32 mouse cellular contexts compared by ENCODE assay signal in the genomic region with DNA sequence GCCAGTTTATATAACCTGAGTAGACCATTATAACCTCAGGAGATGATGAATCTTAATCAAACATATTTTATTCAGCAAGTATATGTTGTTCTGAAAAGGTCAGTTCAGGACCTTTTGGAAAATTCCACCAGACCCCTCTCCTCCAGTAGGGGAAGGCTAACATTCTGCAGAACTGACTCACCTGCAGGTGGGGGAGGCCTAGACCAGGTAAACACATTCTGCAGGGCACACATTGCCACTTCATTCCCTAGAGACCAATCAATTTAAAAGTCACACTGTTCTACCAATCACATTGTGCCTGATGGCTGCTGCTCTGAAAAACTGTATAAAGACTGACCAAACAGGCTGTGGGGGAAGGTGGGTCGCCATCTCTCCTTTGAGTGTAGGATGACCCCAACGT.
"Had no signal": no experiment of that assay in that cellular context is flagged by ENCODE, and none has a peak within 500 bp of the region (broad histone marks: within the 10 kb centered on the region; RNA-seq: fewer than 3 reads in every experiment).

No protein-coding gene starts in this region.

- H3K9ac ChIP-seq: limb, embryonic 12.5 days; limb, embryonic 13.5 days; limb, embryonic 15.5 days; liver, embryonic 12.5 days; liver, embryonic 13.5 days; liver, embryonic 14.5 days; liver, embryonic 15.5 days; liver, postnatal 0 days; lung, embryonic 14.5 days; lung, embryonic 15.5 days; midbrain, embryonic 12.5 days; midbrain, embryonic 13.5 days; midbrain, embryonic 15.5 days had no signal

- H3K4me3 ChIP-seq: left cerebral cortex, adult 2 months; limb, embryonic 10.5 days; limb, embryonic 12.5 days; limb, embryonic 13.5 days; limb, embryonic 15.5 days; liver, embryonic 12.5 days; liver, embryonic 13.5 days; liver, embryonic 15.5 days; lung, embryonic 15.5 days; megakaryocyte, embryonic 14.5 days; midbrain, embryonic 10.5 days; midbrain, embryonic 12.5 days; midbrain, embryonic 13.5 days; midbrain, embryonic 15.5 days; myocyte had no signal

- H3K4me1 ChIP-seq: limb, embryonic 10.5 days; limb, embryonic 12.5 days; limb, embryonic 13.5 days; limb, embryonic 15.5 days; liver, embryonic 12.5 days; liver, embryonic 15.5 days; lung, embryonic 15.5 days; midbrain, embryonic 10.5 days; midbrain, embryonic 12.5 days; midbrain, embryonic 13.5 days; midbrain, embryonic 15.5 days had no signal

- DNase-seq: left cerebral cortex, postnatal 4 days; liver; liver, embryonic 13.5 days; liver, postnatal 0 days; lung, adult 18-20 months; lung, adult 2 months; lung, embryonic 14.5 days; lung, postnatal 10 days; lung, postnatal 14 days; lung, postnatal 36 days; lung, postnatal 4 days; midbrain, embryonic 14.5 days had no signal

- ATAC-seq: liver, embryonic 12.5 days; liver, postnatal 0 days; lung, postnatal 0 days; midbrain, embryonic 13.5 days; midbrain, embryonic 15.5 days; midbrain, embryonic 16.5 days had no signal

- H3K9me3 ChIP-seq: limb, embryonic 10.5 days; limb, embryonic 12.5 days; limb, embryonic 13.5 days; limb, embryonic 15.5 days; liver, embryonic 12.5 days; liver, embryonic 13.5 days; liver, embryonic 15.5 days; lung, embryonic 15.5 days; megakaryocyte, embryonic 14.5 days; midbrain, embryonic 10.5 days; midbrain, embryonic 12.5 days; midbrain, embryonic 13.5 days; midbrain, embryonic 15.5 days had no signal

- H3K4me2 ChIP-seq: limb, embryonic 12.5 days; limb, embryonic 13.5 days; limb, embryonic 15.5 days; liver, embryonic 11.5 days; liver, embryonic 12.5 days; liver, embryonic 13.5 days; liver, embryonic 15.5 days; lung, embryonic 14.5 days; lung, embryonic 15.5 days; midbrain, embryonic 11.5 days; midbrain, embryonic 12.5 days; midbrain, embryonic 13.5 days; midbrain, embryonic 15.5 days had no signal

- H3K36me3 ChIP-seq: limb, embryonic 10.5 days; limb, embryonic 12.5 days; limb, embryonic 13.5 days; limb, embryonic 15.5 days; liver, embryonic 12.5 days; liver, embryonic 13.5 days; liver, embryonic 15.5 days; lung, embryonic 15.5 days; midbrain, embryonic 10.5 days; midbrain, embryonic 12.5 days; midbrain, embryonic 13.5 days; midbrain, embryonic 15.5 days had no signal

- H3K27ac ChIP-seq: left cerebral cortex, adult 2 months; limb, embryonic 10.5 days; limb, embryonic 12.5 days; limb, embryonic 13.5 days; limb, embryonic 15.5 days; liver, embryonic 12.5 days; liver, embryonic 13.5 days; liver, embryonic 14.5 days; liver, embryonic 15.5 days; lung, embryonic 15.5 days; macrophage; midbrain, embryonic 10.5 days; midbrain, embryonic 12.5 days; midbrain, embryonic 13.5 days; midbrain, embryonic 15.5 days had no signal

- H3K27me3 ChIP-seq: limb, embryonic 12.5 days; limb, embryonic 13.5 days; limb, embryonic 15.5 days; liver, embryonic 12.5 days; liver, embryonic 13.5 days; liver, embryonic 15.5 days; lung, embryonic 15.5 days; megakaryocyte, embryonic 14.5 days; midbrain, embryonic 12.5 days; midbrain, embryonic 13.5 days; midbrain, embryonic 15.5 days had no signal
